Mouse (Mus musculus): ENCODE measurements around the gene Fras1.
A peak's percentile ranks its signal among the peaks of the same experiment; 100 is the strongest.

Gene Fras1

GRCm38 (mm10) chr5:96681085-96681484, 307.3 kb downstream of the Fras1 start:
- DNase-seq (ENCODE audit: low spot score) = no peak

- no peak for DNase-seq (ENCODE audit: low spot score)
Measured at GRCm38 (mm10) chr5:96682777-96683176, 309.0 kb downstream of the Fras1 start.

- no peak for DNase-seq (ENCODE audit: low spot score)
Measured at GRCm38 (mm10) chr5:96688885-96689284, 315.1 kb downstream of the Fras1 start.

GRCm38 (mm10) chr5:96698972-96699371, 325.2 kb downstream of the Fras1 start:
- no peak for DNase-seq (ENCODE audit: low spot score)

- DNase-seq (ENCODE audit: low spot score) = no peak
Measured at GRCm38 (mm10) chr5:96702706-96703625, 329.2 kb downstream of the Fras1 start.

- no peak for DNase-seq (ENCODE audit: low spot score)
Measured at GRCm38 (mm10) chr5:96708515-96708914, 334.8 kb downstream of the Fras1 start.

GRCm38 (mm10) chr5:96712089-96712684, 338.4 kb downstream of the Fras1 start:
- DNase-seq (ENCODE audit: low spot score) = no peak

GRCm38 (mm10) chr5:96712799-96713198, 339.0 kb downstream of the Fras1 start:
- DNase-seq (ENCODE audit: low spot score) = no peak

- DNase-seq (ENCODE audit: low spot score) = no peak
Measured at GRCm38 (mm10) chr5:96716273-96717034, 342.7 kb downstream of the Fras1 start.

- DNase-seq (ENCODE audit: low spot score) = no peak
Measured at GRCm38 (mm10) chr5:96717690-96718089, 343.9 kb downstream of the Fras1 start.

GRCm38 (mm10) chr5:96718601-96719000, 344.8 kb downstream of the Fras1 start:
- no peak for DNase-seq (ENCODE audit: low spot score)

- DNase-seq (ENCODE audit: low spot score) = no peak
Measured at GRCm38 (mm10) chr5:96719221-96719620, 345.5 kb downstream of the Fras1 start.

GRCm38 (mm10) chr5:96722690-96723089, 348.9 kb downstream of the Fras1 start:
- DNase-seq (ENCODE audit: low spot score) = no peak

GRCm38 (mm10) chr5:96739138-96739878, 365.6 kb downstream of the Fras1 start:
- no peak for DNase-seq (ENCODE audit: low spot score)

GRCm38 (mm10) chr5:96747195-96747984, 373.6 kb downstream of the Fras1 start:
- no peak for DNase-seq (ENCODE audit: low spot score)

GRCm38 (mm10) chr5:96757615-96758014, 383.9 kb downstream of the Fras1 start:
- DNase-seq (ENCODE audit: low spot score) = no peak

- DNase-seq (ENCODE audit: low spot score) = no peak
Measured at GRCm38 (mm10) chr5:96762021-96762420, 388.3 kb downstream of the Fras1 start.

- DNase-seq (ENCODE audit: low spot score) = peak; percentile 87
Measured at GRCm38 (mm10) chr5:96768846-96769471, 395.2 kb downstream of the Fras1 start.

GRCm38 (mm10) chr5:96783506-96784288, 409.9 kb downstream of the Fras1 start:
- DNase-seq (ENCODE audit: low spot score) = no peak

- no peak for DNase-seq (ENCODE audit: low spot score)
Measured at GRCm38 (mm10) chr5:96785096-96785495, 411.3 kb downstream of the Fras1 start.
